Mouse (Mus musculus) neural tube, embryonic 10.5 days (tissue): ENCODE data around the gene Hivep1.

ENCODE experiments used
- DNase-seq: peaks from one replicate; pipeline ENCODE4 v3.0.0-alpha.2; 2017; ENCODE audit warnings: low spot score; ENCODE audit errors: extremely low spot score

Gene Hivep1

GRCm38 (mm10) chr13:42213556-42213955 lies 161.7 kb downstream of the Hivep1 start:
- DNase-seq = no peak

GRCm38 (mm10) chr13:42222401-42222800 lies 170.6 kb downstream of the Hivep1 start:
- DNase-seq = no peak

- no peak for DNase-seq
Observed at GRCm38 (mm10) chr13:42228849-42229248, 177.0 kb downstream of the Hivep1 start.

- no peak for DNase-seq
Observed at GRCm38 (mm10) chr13:42233741-42234419, 182.1 kb downstream of the Hivep1 start.

- DNase-seq = no peak
Observed at GRCm38 (mm10) chr13:42238520-42238919, 186.7 kb downstream of the Hivep1 start.

GRCm38 (mm10) chr13:42242131-42242530 lies 190.3 kb downstream of the Hivep1 start:
- DNase-seq = no peak
